Mouse (Mus musculus) MEL (cell line): ENCODE measurements at regions not wholly inside any gene's neighbourhood (a gene's known extent, or its start where the extent isn't known, plus 50 kb on each side); places are given as distances from the start of the nearest gene placed in this dataset.

Experiments used
- DNase-seq: peaks from one replicate; pipeline ENCODE4 v3.0.0; 2011; ENCODE audit warnings: low read depth, low spot score
- H3K27ac ChIP-seq: 2 replicates; pipeline ENCODE4 v1.5.1; 2012; ENCODE audit warnings: low read depth, mild to moderate bottlenecking, control low read depth, low read length, moderate library complexity; ENCODE audit not compliant: control insufficient read depth
- H3K27me3 ChIP-seq, 2 experiments: fragments of 150-350 bp in 1 of 2; sonication (generic) in 1 of 2; 2 replicates each; pipeline ENCODE4 v1.6.1; 2012; ENCODE audit warnings: low read length in 2 of 2, mild to moderate bottlenecking in 2 of 2, improper control_type of control experiment in 1 of 2, moderate library complexity in 1 of 2; ENCODE audit not compliant: insufficient read depth in 2 of 2, control insufficient read depth in 1 of 2
- H3K36me3 ChIP-seq, 2 experiments: 2 replicates each; pipeline ENCODE4 v1.6.1; 2012 to 2014; ENCODE audit warnings: low read length in 2 of 2, improper control_type of control experiment in 1 of 2, inconsistent platforms in 1 of 2, mild to moderate bottlenecking in 1 of 2; ENCODE audit not compliant: insufficient read depth in 2 of 2, control insufficient read depth in 1 of 2
- H3K4me1 ChIP-seq, 2 experiments: fragments of 150-350 bp in 1 of 2; sonication (generic) in 1 of 2; 2 replicates each; pipeline ENCODE4 v1.6.1; 2012; ENCODE audit warnings: low read length in 2 of 2, improper control_type of control experiment in 1 of 2, mild to moderate bottlenecking in 1 of 2; ENCODE audit not compliant: insufficient read depth in 2 of 2, control insufficient read depth in 1 of 2
- H3K4me3 ChIP-seq, 2 experiments: fragments of 150-350 bp in 1 of 2; sonication (generic) in 1 of 2; 2 replicates each; pipeline ENCODE4 v1.5.1; 2012; ENCODE audit warnings: low read depth in 2 of 2, low read length in 2 of 2, mild to moderate bottlenecking in 2 of 2, moderate library complexity in 2 of 2, control low read depth in 1 of 2, improper control_type of control experiment in 1 of 2; ENCODE audit not compliant: control insufficient read depth in 1 of 2, insufficient read depth in 1 of 2
- H3K79me2 ChIP-seq: 2 replicates; pipeline ENCODE4 v1.6.1; 2012; ENCODE audit warnings: mild to moderate bottlenecking, low read length, moderate library complexity; ENCODE audit not compliant: control insufficient read depth, poor library complexity, insufficient read depth
- H3K9ac ChIP-seq: 2 replicates; pipeline ENCODE4 v1.6.1; 2012; ENCODE audit warnings: low read depth, mild to moderate bottlenecking, control low read depth, low read length, moderate library complexity; ENCODE audit not compliant: control insufficient read depth, poor library complexity, severe bottlenecking
- H3K9me3 ChIP-seq: fragments of 150-350 bp; sonication (generic); replicated peaks from 2 replicates; pipeline ENCODE4 v1.6.1; 2012; ENCODE audit warnings: mild to moderate bottlenecking, low read length, improper control_type of control experiment, moderate library complexity; ENCODE audit not compliant: insufficient read depth
- MXI1 ChIP-seq: IDR thresholded peaks from 2 replicates; pipeline ENCODE4 v1.6.1; 2011; ENCODE audit warnings: mild to moderate bottlenecking, low read depth, low read length, improper control_type of control experiment
- ZKSCAN1 ChIP-seq: IDR thresholded peaks from 2 replicates; pipeline ENCODE4 v1.6.1; 2012; ENCODE audit warnings: low read depth, mild to moderate bottlenecking, inconsistent platforms, low read length, improper control_type of control experiment, moderate library complexity

DNA sequence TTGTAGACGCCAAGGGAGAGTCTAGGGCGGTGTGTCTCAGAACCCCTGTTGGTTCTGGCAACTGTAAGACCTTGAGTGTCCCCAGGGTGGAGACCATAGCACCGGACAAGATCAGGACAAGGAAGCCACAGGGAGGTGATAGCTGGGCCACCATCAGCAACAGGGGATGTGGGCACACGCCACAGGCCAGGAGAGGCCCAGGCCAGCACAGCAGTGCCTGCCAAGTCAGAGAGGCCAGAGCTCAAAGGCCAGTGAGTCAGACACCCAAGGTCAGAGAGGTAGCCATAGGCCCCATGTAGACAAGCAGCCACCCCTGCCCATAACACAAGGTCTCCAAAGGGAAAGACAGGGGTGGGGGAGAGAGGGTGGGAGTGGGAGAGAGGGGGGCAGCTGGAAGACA, 52.2 kb upstream of the Zbtb40 start:
- H3K9ac ChIP-seq = no peak overlapping the region
- TF ChIP-seq MXI1 (no peak), ZKSCAN1 (no peak)
- no peaks in the 10 kb centered on the region for H3K79me2 ChIP-seq
- no peak overlapping the region for H3K4me3 ChIP-seq
- no peak overlapping the region for H3K27ac ChIP-seq
- no peaks in the 10 kb centered on the region for H3K36me3 ChIP-seq
- no peaks in the 10 kb centered on the region for H3K4me1 ChIP-seq
- H3K27me3 ChIP-seq = no peaks in the 10 kb centered on the region
- H3K9me3 ChIP-seq = no peaks in the 10 kb centered on the region
- no peak for DNase-seq
